Mouse (Mus musculus) lung, embryonic 16.5 days (tissue): ENCODE data around the gene Psat1. TPM values are rescaled to one million over a fixed set of nuclear protein-coding genes. Genes with fewer than 3 reads are reported as not detected.

Experiments used
- ATAC-seq: fragments of 200-750 bp; cut with Nextera tagmentation; 2 replicates; pipeline ENCODE4 v1.8.0; 2017; ENCODE audit warnings: low read depth, mild to moderate bottlenecking, moderate library complexity
- H3K27ac ChIP-seq: fragments of 300-500 bp; sonication (generic); 2 replicates; pipeline ENCODE4 v1.5.1; 2014; ENCODE audit warnings: mild to moderate bottlenecking, control low read depth, low read length
- H3K27me3 ChIP-seq: fragments of 300-500 bp; sonication (generic); 2 replicates; pipeline ENCODE4 v1.6.1; 2014; ENCODE audit warnings: low read depth, low read length, mixed read lengths; ENCODE audit not compliant: control insufficient read depth, insufficient read depth
- H3K36me3 ChIP-seq: fragments of 300-500 bp; sonication (generic); 2 replicates; pipeline ENCODE4 v1.6.1; 2014; ENCODE audit warnings: low read length; ENCODE audit not compliant: control insufficient read depth, insufficient read depth
- H3K4me1 ChIP-seq: fragments of 300-500 bp; sonication (generic); replicated peaks from 2 replicates; pipeline ENCODE4 v1.6.1; 2014; ENCODE audit warnings: low read length, mixed read lengths; ENCODE audit not compliant: control insufficient read depth, insufficient read depth
- H3K4me2 ChIP-seq: fragments of 300-500 bp; sonication (generic); 2 replicates; pipeline ENCODE4 v1.6.1; 2014; ENCODE audit warnings: low read depth, low read length, control low read depth
- H3K4me3 ChIP-seq: fragments of 300-500 bp; sonication (generic); 2 replicates; pipeline ENCODE4 v1.5.1; 2014; ENCODE audit warnings: mild to moderate bottlenecking, low read length, control low read depth
- H3K9ac ChIP-seq: fragments of 300-500 bp; sonication (generic); 2 replicates; pipeline ENCODE4 v1.6.1; 2014; ENCODE audit warnings: low read length, control low read depth
- H3K9me3 ChIP-seq: fragments of 300-500 bp; sonication (generic); 2 replicates; pipeline ENCODE4 v1.6.1; 2016; ENCODE audit warnings: low read length; ENCODE audit not compliant: control insufficient read depth
- WGBS: fragments of 180-500 bp; shearing (Covaris S2); extraction: QIAGEN DNeasy Blood & Tissue Kit; methylation state at CpG from one replicate; pipeline ENCODE4 v1.1.7; 2014; 5-methylcytosine and 5-hydroxymethylcytosine counted together
- polyA plus RNA-seq: library from polyadenylated mRNA; unstranded; fragments of >200 nt; fragmentation: Nextera tagmentation; extraction: Ambion mirVana; gene quantifications from 2 replicates; pipeline ENCODE4 v1.2.1, GENCODE M21; 2015

Gene Psat1
- polyA plus RNA-seq, 1 experiment from 2014 or later: 159 TPM

- no peaks in the 10 kb centered on the region for H3K4me1 ChIP-seq
- H3K27ac ChIP-seq: no peak overlapping the region
- no peak overlapping the region for H3K4me3 ChIP-seq
- WGBS: 86% methylated on average over 9 of the region's 9 CpGs
- ATAC-seq: no peak
- H3K36me3 ChIP-seq: peaks cover 41% of the 10 kb centered on the region
- no peak overlapping the region for H3K9ac ChIP-seq
- H3K9me3 ChIP-seq: no peaks in the 10 kb centered on the region
- no peak overlapping the region for H3K4me2 ChIP-seq
- H3K27me3 ChIP-seq: no peaks in the 10 kb centered on the region
Measured at GRCm38 (mm10) chr19:15913249-15913997, 33.7 kb downstream of the Psat1 start.

GRCm38 (mm10) chr19:15911441-15911840 lies 35.7 kb downstream of the Psat1 start:
- H3K36me3 ChIP-seq: peaks cover 39% of the 10 kb centered on the region
- no peak overlapping the region for H3K27ac ChIP-seq
- no peaks in the 10 kb centered on the region for H3K4me1 ChIP-seq
- H3K4me3 ChIP-seq: no peak overlapping the region
- H3K9me3 ChIP-seq: no peaks in the 10 kb centered on the region
- WGBS: 96% methylated on average over 5 of the region's 5 CpGs
- no peak overlapping the region for H3K4me2 ChIP-seq
- no peak overlapping the region for H3K9ac ChIP-seq
- H3K27me3 ChIP-seq: no peaks in the 10 kb centered on the region
- no peak for ATAC-seq

GRCm38 (mm10) chr19:15910987-15911386 lies 36.1 kb downstream of the Psat1 start:
- Histone ChIP-seq H3K4me1 (no peaks in the 10 kb centered on the region), H3K27me3 (no peaks in the 10 kb centered on the region), H3K9me3 (no peaks in the 10 kb centered on the region), H3K36me3 (peaks cover 40% of the 10 kb centered on the region), H3K4me3 (no peak overlapping the region), H3K27ac (no peak overlapping the region), H3K9ac (no peak overlapping the region), H3K4me2 (no peak overlapping the region)
- WGBS: 72% methylated on average over 3 of the region's 3 CpGs
- ATAC-seq: peak; percentile 31; the same call in 1 of the 2 replicates

GRCm38 (mm10) chr19:15910488-15910887 lies 36.6 kb downstream of the Psat1 start:
- Histone ChIP-seq H3K9me3 (no peaks in the 10 kb centered on the region), H3K27me3 (no peaks in the 10 kb centered on the region), H3K27ac (no peak overlapping the region), H3K9ac (no peak overlapping the region), H3K4me2 (no peak overlapping the region), H3K4me3 (no peak overlapping the region), H3K4me1 (no peaks in the 10 kb centered on the region), H3K36me3 (peaks cover 44% of the 10 kb centered on the region)
- ATAC-seq: no peak
- 89% methylated on average over 1 of the region's 1 CpGs for WGBS

- Histone ChIP-seq H3K27ac (no peak overlapping the region), H3K9ac (no peak overlapping the region), H3K4me2 (no peak overlapping the region), H3K36me3 (peaks cover 35% of the 10 kb centered on the region), H3K4me1 (no peaks in the 10 kb centered on the region), H3K27me3 (no peaks in the 10 kb centered on the region), H3K9me3 (no peaks in the 10 kb centered on the region), H3K4me3 (no peak overlapping the region)
- 91% methylated on average over 5 of the region's 5 CpGs for WGBS
- no peak for ATAC-seq
Measured at GRCm38 (mm10) chr19:15908016-15908415, 39.1 kb downstream of the Psat1 start.

- WGBS: 81% methylated on average over 4 of the region's 4 CpGs
- H3K27ac ChIP-seq: no peak overlapping the region
- no peaks in the 10 kb centered on the region for H3K9me3 ChIP-seq
- H3K4me3 ChIP-seq: no peak overlapping the region
- ATAC-seq: peak; percentile 10; the same call in 1 of the 2 replicates
- H3K4me1 ChIP-seq: no peaks in the 10 kb centered on the region
- H3K36me3 ChIP-seq: peaks cover 31% of the 10 kb centered on the region
- no peak overlapping the region for H3K4me2 ChIP-seq
- H3K27me3 ChIP-seq: no peaks in the 10 kb centered on the region
- H3K9ac ChIP-seq: no peak overlapping the region
Measured at GRCm38 (mm10) chr19:15904734-15905133, 42.4 kb downstream of the Psat1 start.

GRCm38 (mm10) chr19:15903508-15904480 lies 43.3 kb downstream of the Psat1 start:
- Histone ChIP-seq H3K9ac (no peak overlapping the region), H3K36me3 (peaks cover 26% of the 10 kb centered on the region), H3K27ac (no peak overlapping the region), H3K4me2 (no peak overlapping the region), H3K4me1 (no peaks in the 10 kb centered on the region), H3K4me3 (no peak overlapping the region), H3K27me3 (no peaks in the 10 kb centered on the region), H3K9me3 (no peaks in the 10 kb centered on the region)
- WGBS: 61% methylated on average over 20 of the region's 20 CpGs
- ATAC-seq: peak; percentile 45; the same call in 1 of the 2 replicates

GRCm38 (mm10) chr19:15895681-15896080 lies 51.5 kb downstream of the Psat1 start:
- no peak overlapping the region for H3K4me3 ChIP-seq
- H3K27me3 ChIP-seq: no peaks in the 10 kb centered on the region
- 78% methylated on average over 3 of the region's 3 CpGs for WGBS
- no peak overlapping the region for H3K4me2 ChIP-seq
- H3K36me3 ChIP-seq: no peaks in the 10 kb centered on the region
- no peaks in the 10 kb centered on the region for H3K4me1 ChIP-seq
- H3K9me3 ChIP-seq: no peaks in the 10 kb centered on the region
- H3K27ac ChIP-seq: no peak overlapping the region
- no peak overlapping the region for H3K9ac ChIP-seq
- ATAC-seq: no peak

GRCm38 (mm10) chr19:15892146-15892545 lies 55.0 kb downstream of the Psat1 start:
- 90% methylated on average over 4 of the region's 4 CpGs for WGBS
- no peak overlapping the region for H3K4me2 ChIP-seq
- H3K27me3 ChIP-seq: no peaks in the 10 kb centered on the region

More at GRCm38 (mm10) chr19:15892146-15892545, 55.0 kb downstream of the Psat1 start:
- Histone ChIP-seq H3K9me3 (no peaks in the 10 kb centered on the region), H3K27ac (no peak overlapping the region), H3K4me3 (no peak overlapping the region), H3K4me1 (no peaks in the 10 kb centered on the region), H3K36me3 (no peaks in the 10 kb centered on the region), H3K9ac (no peak overlapping the region)
- no peak for ATAC-seq
